Mouse (Mus musculus) monocyte, adult 2 months (primary cell): ENCODE measurements around the gene Tbata.

ENCODE experiments used
- DNase-seq, 2 experiments: peaks; one replicate each; pipeline ENCODE4 v3.0.0; 2022; ENCODE audit warnings: low spot score in 2 of 2, low read depth in 1 of 2

The Tbata gene

DNA sequence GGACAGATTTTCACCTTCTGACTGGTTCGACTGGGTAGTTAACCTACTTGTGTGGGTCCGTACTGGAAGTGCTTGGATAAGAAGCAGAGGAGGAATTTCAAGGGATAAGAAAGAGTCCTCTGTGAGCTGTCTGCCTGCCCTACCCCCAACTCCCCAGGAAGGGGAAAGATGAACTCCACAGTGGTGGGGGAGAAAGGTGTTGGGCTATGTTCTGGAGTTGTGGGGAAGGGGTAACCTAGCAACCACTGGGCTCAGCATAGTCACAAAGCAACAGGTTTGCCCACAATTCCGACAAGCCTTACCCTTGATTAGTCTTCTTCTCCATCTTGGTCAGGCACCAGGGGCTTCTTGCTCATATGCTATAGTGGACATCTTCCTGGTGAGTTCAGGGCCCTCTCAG, at the start of gene Tbata:
Gene Tbata (plus strand): TSS at position 301 of the 400 bp plus-strand sequence.
- no peak for DNase-seq

- no peak for DNase-seq
Observed at GRCm38 (mm10) chr10:61123276-61123913, 48.4 kb upstream of the Tbata start.

DNA sequence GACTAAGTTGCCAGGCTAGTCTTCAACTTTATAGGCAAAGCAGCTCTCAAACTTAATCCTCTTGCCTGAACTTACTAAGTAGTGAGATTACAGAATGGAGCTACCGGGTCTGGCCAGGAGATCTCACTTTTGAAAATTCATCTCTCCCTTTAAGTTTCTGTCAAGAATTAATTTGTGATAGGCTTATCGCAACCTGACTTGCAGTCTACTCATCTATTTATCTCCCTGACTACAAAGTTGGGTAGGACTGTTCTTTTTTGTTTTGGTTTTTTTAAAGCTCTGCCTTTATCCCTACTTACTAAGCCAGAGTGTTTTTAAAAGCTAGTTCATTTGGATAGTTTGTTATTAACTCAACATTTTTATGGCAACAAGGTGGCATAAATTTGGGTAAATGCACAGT, 47.3 kb upstream of the Tbata start:
- DNase-seq: no peak

GRCm38 (mm10) chr10:61128701-61129365, 42.9 kb upstream of the Tbata start:
- DNase-seq: no peak

- no peak for DNase-seq
Observed at GRCm38 (mm10) chr10:61130959-61131358, 40.8 kb upstream of the Tbata start.

- no peak for DNase-seq
Observed at GRCm38 (mm10) chr10:61134041-61134440, 37.7 kb upstream of the Tbata start.

- DNase-seq: no peak
Observed at GRCm38 (mm10) chr10:61135226-61135839, 36.4 kb upstream of the Tbata start.

DNA sequence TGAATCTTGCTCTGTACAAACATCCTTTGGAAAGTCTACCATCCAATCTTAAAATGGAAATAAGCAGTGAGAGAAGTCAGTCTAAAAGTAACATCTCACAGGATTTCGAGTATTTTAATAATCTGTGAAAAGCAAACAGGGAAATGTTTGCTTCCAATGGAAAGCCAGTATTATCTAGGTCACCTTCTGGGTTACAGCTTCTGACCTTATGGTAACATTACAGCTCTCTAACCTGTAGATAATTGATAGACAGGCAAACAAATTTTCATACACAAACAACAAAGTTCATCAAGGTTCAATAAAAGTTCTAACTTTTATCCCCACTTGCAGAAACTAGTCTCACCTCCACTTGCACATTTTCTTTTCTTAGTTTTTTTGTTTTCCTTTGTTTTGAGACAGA, 34.2 kb upstream of the Tbata start:
- DNase-seq: no peak

DNA sequence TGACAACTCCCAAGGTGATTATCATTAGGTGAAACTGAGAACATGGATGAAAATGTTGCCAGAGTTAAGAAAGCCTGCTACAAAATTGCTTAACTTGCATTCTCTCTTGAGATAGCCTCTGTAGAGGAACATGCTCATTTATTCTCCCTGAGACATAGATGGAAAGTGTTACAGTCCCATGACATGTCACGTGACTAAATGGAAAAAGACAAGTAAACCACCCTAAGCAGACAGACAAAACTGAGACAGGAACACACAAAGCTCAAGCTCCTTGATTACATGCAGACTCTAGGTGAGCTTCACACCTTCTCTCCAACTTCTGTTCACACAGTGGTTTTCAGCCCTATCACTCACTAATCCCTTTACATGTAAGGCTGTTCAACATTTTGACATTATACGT, 28.4 kb upstream of the Tbata start:
- no peak for DNase-seq

DNA sequence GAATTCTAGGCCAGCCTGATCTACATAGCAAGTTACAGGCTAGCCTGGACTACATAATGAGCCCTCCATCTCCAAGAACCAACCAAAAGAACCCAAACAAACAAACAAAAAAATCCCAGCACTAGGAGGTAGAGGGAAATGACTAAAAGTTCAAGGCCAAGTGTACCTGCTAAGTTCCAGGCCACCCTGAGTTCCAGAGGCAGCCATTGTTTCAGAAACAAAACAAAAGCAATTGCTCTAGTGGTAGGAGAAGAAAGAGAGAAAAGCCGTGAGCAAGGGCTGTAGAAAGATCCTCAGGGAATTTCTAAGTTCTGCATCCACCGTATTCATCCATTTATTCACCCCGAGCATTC, 26.0 kb upstream of the Tbata start:
- no peak for DNase-seq

GRCm38 (mm10) chr10:61146119-61146806, 25.5 kb upstream of the Tbata start:
- peak; percentile 37 to 68 for DNase-seq

DNA sequence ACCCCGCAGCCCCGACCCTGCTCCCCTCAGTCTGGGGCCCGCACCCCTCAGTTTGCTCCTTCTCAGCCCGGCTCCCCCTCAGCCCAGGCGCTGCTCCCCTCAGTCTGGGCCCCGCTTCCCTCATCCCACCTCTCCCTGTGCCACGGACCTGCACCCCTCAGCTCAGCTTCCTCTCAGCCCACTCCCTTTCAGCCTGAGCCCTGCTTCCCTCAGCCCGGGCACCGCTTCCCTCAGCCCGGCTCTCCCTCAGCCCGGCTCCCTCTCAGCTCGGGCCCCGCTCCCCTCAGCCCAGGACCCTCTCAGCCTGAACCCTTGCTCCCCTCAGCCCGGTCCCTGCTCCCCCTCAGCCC, 25.0 kb upstream of the Tbata start:
- DNase-seq: peak in 1 of 2 experiments; percentile 29

DNA sequence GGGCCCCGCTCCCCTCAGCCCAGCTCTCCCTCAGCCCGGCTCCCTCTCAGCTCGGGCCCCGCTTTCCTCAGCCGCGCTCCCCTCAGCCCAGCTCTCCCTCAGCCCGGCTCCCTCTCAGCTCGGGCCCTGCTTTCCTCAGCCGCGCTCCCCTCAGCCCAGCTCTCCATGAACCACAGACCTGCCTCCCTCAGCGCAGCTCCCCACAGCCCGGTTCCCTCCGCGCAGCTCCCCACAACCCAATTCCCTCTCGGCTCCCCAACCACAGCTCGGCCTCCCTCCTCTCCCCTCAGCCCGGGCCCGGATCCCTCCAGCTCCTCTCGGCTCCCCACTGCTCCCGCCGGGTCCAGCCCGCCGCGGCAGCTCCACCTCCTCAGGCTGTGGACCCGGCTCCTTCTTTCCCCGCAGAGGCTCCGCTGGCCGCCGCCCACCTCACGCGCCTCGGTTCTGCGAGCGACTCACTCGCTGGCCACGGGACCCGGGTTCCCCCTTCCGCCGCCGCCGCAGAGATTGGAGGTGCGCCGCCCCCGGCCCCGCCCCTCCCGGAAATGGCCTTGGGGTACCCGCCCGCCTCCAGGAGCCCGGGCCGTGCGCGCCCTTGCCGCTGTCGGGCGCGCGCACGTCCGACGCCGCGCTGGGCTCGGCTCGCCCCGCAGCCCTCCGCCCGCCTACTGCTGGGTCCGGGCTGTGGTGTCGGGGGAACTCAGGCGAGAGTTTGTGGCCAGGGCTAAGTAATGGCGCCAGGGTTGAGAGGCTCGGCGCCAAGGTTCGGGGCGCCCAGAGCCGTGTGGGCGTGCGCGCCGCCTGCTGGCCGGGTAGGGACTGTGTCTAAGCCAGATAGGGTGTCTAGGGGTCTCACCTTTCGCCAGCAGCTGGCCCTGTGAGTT, 24.4 kb upstream of the Tbata start, which contains the start of gene Sgpl1:
Gene Sgpl1 (minus strand): TSS at position 547 of the 884 bp plus-strand sequence.
- peak; percentile 76 to 90 for DNase-seq

DNA sequence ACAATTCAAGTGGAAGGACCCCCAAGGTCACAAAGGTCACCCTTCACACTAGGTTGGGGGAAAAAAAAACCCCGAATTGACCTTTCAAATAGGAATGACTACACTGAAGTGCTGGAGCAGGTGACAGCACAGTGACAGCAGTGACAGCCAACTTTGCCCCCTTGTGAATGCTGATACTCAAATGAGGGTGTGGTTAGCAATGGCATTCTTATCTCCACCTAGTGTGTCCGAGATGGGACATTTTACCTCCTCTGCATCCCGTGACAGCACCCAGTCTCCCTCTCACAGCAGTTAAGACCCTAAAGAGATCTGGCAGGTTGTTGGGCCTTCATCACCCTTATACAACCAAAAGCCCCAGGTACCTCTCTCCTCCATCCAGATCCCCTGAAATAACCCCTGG, 22.3 kb upstream of the Tbata start:
- DNase-seq: no peak

DNA sequence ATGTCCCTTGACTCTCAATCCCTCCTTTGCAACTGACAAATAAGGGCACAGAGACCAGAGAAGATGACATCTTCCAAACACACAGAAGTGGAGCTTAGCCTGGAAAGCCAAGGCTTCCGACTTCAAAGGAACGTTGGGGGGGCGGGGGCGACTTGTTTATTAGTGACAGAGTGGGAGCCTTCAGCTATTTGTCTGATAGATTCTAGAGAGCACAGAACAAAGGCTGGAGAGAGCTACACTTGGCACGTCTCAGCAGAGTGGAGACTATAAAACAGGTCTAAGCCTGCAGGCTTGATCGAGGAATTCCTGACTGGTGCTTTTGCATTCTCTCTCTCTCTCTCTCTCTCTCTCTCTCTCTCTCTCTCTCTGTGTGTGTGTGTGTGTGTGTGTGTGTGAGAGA, 21.1 kb upstream of the Tbata start:
- no peak for DNase-seq

DNA sequence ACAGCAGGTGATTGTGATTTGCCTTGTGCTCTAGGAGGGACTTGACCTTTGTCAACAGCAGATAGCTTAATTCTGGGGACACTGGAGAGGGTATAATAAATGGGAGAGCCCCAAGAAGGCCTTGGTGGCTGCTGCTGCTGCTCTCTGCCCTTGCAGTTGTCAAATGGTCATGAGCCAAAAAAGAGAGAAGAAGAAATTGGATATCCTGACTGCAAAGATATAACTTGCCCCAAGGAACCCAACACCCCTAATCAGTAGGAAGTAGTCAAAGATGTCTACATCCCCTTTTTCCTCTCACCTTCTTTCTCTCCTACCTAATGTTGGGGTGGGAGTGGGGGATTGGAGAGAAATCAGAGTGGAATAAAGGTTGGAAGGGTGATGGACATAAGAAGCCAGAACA, 19.6 kb upstream of the Tbata start:
- DNase-seq: no peak

- DNase-seq: no peak
Observed at GRCm38 (mm10) chr10:61155611-61156010, 16.1 kb upstream of the Tbata start.

DNA sequence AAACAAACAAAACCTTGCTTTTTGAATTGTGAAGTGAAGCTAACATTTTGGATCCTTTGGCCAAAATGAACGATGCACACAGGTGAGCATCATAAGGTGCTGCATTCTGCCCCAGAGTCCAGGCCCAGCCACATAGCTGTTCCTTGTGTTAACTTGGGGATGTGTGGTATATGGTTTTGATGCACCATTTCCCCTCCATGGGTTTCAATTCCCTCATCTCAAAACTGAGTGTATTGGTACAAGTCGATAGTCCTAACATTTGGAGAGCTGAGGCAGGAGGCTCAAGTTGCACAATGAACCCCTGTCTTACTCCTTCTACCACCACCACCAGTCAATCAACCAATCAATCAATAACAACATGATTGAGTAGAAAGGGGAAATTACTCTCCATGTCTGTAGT, 15.3 kb upstream of the Tbata start:
- no peak for DNase-seq

DNA sequence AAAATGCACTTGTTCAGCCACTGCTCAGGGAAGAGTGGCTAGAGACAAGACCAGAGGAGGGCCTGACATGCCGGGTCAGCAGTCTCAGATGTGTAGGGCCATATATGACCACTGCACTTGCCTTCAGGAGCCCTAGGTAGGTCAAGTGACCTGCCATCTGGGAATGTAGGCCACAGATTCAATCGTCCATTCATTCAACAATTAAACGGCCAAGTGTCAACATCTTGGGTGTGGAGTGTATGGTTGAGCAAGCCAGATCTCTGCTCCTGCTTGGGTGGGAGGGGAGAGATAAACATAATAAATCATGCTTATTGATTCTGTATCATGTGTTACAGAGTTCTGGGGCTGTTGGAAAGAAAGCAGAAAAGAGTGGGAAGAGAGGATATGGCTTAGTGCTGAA, 13.2 kb upstream of the Tbata start:
- no peak for DNase-seq

DNA sequence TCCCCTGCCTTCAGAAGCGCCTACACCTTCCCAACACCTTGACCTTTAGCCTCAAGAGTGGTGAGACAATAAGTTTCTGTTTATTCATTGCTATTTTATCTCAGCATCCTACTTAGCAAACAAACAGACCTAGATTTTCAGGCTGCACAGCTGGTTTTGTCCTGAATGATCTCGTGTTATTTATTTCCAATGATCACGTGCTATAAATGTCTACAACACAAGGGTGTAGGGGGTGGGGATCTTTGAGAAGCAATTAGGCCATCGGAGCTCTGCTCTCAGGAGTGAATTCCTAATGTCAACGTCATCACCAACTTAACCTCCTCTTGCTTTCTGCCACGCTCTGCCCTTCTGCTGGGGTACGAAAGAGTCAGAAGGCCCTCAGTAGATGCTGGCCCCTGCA, 11.7 kb upstream of the Tbata start:
- no peak for DNase-seq

- no peak for DNase-seq
Observed at GRCm38 (mm10) chr10:61160671-61161070, 11.1 kb upstream of the Tbata start.
